Mouse (Mus musculus) neural tube, embryonic 12.5 days (tissue): ENCODE data around the gene Slc51a. TPM values are rescaled to one million over a fixed set of nuclear protein-coding genes. Genes with fewer than 3 reads are reported as not detected.
A peak's percentile ranks its signal among the peaks of the same experiment; 100 is the strongest.

Source experiments
- ATAC-seq: fragments of 200-750 bp; cut with Nextera tagmentation; 2 replicates; pipeline ENCODE4 v1.8.0; 2017; ENCODE audit warnings: low read depth, mild to moderate bottlenecking, moderate TSS enrichment, moderate library complexity; ENCODE audit not compliant: low FRiP score
- H3K27ac ChIP-seq: fragments of 300-500 bp; sonication (generic); 2 replicates; pipeline ENCODE4 v1.5.1; 2016
- H3K27me3 ChIP-seq: fragments of 300-500 bp; sonication (generic); replicated peaks from 2 replicates; pipeline ENCODE4 v1.6.1; 2016; ENCODE audit warnings: mild to moderate bottlenecking
- H3K36me3 ChIP-seq: fragments of 300-500 bp; sonication (generic); 2 replicates; pipeline ENCODE4 v1.6.1; 2016; ENCODE audit warnings: mild to moderate bottlenecking
- H3K4me1 ChIP-seq: fragments of 300-500 bp; sonication (generic); 2 replicates; pipeline ENCODE4 v1.6.1; 2016
- H3K4me2 ChIP-seq: fragments of 300-500 bp; sonication (generic); replicated peaks from 2 replicates; pipeline ENCODE4 v1.6.1; 2016; ENCODE audit warnings: mild to moderate bottlenecking
- H3K4me3 ChIP-seq: fragments of 300-500 bp; sonication (generic); 2 replicates; pipeline ENCODE4 v1.5.1; 2016
- H3K9ac ChIP-seq: fragments of 300-500 bp; sonication (generic); 2 replicates; pipeline ENCODE4 v1.6.1; 2016; ENCODE audit warnings: mild to moderate bottlenecking
- H3K9me3 ChIP-seq: fragments of 300-500 bp; sonication (generic); 2 replicates; pipeline ENCODE4 v1.6.1; 2016; ENCODE audit warnings: mild to moderate bottlenecking
- WGBS: fragments of 180-500 bp; shearing (Covaris S2); methylation state at CpG from one replicate; pipeline ENCODE4 v1.1.7; 2016; 5-methylcytosine and 5-hydroxymethylcytosine counted together
- polyA plus RNA-seq: library from polyadenylated mRNA; unstranded; fragments of >200 nt; fragmentation: Nextera tagmentation; extraction: Ambion mirVana; gene quantifications from 2 replicates; pipeline ENCODE4 v1.2.1, GENCODE M21; 2016

Gene Slc51a
- polyA plus RNA-seq, 1 experiment from 2014 or later, result 0.22 TPM

DNA sequence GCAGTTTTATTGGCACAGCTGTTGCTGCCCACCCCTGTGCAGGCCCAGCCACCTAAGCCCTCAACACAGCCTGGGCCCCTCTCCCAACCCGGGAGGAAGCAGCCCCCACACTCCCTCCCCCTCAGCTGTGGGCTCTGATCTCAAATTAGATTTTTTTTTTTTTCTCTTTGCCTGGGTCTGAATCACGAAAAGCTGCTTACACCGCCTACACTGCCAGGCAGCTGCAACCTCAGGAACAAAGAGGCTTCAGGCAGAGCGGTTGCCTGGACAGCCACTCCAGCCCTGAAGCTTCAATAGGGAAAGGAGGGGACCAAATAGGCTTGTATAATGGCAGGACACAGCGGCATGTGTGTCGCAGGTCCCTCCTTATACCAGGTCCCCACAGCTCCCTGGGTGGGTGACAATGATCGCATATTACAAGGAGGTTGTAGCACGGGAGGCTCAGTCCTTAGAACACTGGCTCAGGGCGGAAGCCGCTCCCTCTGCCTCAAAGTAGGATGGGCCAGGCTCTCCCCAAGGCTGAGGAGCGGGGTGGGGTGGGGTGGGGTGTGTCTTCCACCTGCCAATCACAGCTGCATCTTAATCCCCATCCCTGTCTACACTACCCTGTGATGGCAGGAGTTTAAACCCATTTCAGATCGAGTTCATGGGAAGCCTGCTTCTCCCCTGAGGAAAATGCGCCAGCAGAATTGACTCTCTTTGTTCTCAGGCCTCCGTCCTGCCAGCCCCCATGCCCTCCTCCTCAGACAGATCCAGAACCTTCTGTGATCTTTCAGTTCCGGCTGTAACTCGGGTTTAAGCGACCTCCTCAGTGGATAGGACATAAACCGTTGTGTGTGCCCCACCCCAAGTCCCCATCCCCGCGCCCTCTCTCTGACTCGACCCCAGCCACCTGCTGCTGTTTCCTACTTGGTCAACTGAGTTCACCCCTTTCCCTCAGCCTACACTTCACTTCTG lies 28.6 kb upstream of the Slc51a start:
- 10% methylated on average over 21 of the region's 21 CpGs for WGBS

GRCm38 (mm10) chr16:32513948-32514347 lies 26.3 kb upstream of the Slc51a start:
- Histone ChIP-seq H3K9ac (no peak overlapping the region), H3K27ac (no peak overlapping the region), H3K27me3 (no peaks in the 10 kb centered on the region), H3K9me3 (no peaks in the 10 kb centered on the region), H3K36me3 (no peaks in the 10 kb centered on the region), H3K4me3 (no peak overlapping the region), H3K4me1 (0 out of 2 replicates have a peak, but pooled peaks cover 8% of the 10 kb centered on the region), H3K4me2 (no peak overlapping the region)
- 92% methylated on average over 6 of the region's 6 CpGs for WGBS
- no peak for ATAC-seq

More for the DNA sequence above, 28.6 kb upstream of the Slc51a start:
- peak overlapping the region; percentile 38 for H3K9ac ChIP-seq
- 0 out of 2 replicates have a peak, but pooled peaks cover 8% of the 10 kb centered on the region for H3K4me1 ChIP-seq
- no peak overlapping the region for H3K4me3 ChIP-seq
- ATAC-seq, result peak; percentile 92
- peak overlapping the region; percentile 45 for H3K4me2 ChIP-seq
- H3K27ac ChIP-seq, result peak overlapping the region; percentile 84
- H3K9me3 ChIP-seq, result no peaks in the 10 kb centered on the region
- H3K27me3 ChIP-seq, result no peaks in the 10 kb centered on the region
- no peaks in the 10 kb centered on the region for H3K36me3 ChIP-seq

- 0 out of 2 replicates have a peak, but pooled peaks cover 8% of the 10 kb centered on the region for H3K4me1 ChIP-seq
Observed at GRCm38 (mm10) chr16:32513401-32513800, 25.7 kb upstream of the Slc51a start.

DNA sequence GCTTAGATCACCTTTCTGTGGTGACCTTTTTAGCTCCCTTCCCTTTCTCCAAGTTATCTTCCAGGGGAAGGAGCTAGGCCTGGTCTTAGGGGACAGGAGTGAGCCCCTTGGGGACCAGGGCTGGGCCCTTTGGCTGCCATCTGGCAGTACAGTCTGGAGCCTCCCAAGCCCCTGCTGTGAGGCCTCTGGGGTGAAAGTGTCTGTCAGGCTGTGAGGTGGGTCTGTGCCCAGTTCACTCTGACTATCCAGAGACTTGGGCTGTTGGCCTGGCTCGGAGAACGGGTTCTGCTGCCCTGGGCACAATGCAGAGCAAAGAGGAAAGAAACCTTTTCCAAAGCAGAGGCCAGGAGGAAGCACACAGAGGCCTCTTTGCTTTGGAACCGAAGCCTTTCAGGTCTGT lies 25.2 kb upstream of the Slc51a start:
- Histone ChIP-seq H3K27me3 (no peaks in the 10 kb centered on the region), H3K4me1 (0 out of 2 replicates have a peak, but pooled peaks cover 8% of the 10 kb centered on the region)

More at GRCm38 (mm10) chr16:32513401-32513800, 25.7 kb upstream of the Slc51a start:
- Histone ChIP-seq H3K4me2 (no peak overlapping the region), H3K36me3 (no peaks in the 10 kb centered on the region), H3K27me3 (no peaks in the 10 kb centered on the region), H3K9me3 (no peaks in the 10 kb centered on the region), H3K27ac (no peak overlapping the region), H3K9ac (no peak overlapping the region), H3K4me3 (no peak overlapping the region)
- no peak for ATAC-seq
- 86% methylated on average over 6 of the region's 6 CpGs for WGBS

GRCm38 (mm10) chr16:32511827-32512490 lies 24.3 kb upstream of the Slc51a start:
- Histone ChIP-seq H3K27ac (no peak overlapping the region), H3K36me3 (no peaks in the 10 kb centered on the region), H3K4me2 (no peak overlapping the region), H3K27me3 (no peaks in the 10 kb centered on the region), H3K4me3 (no peak overlapping the region), H3K4me1 (0 out of 2 replicates have a peak, but pooled peaks cover 8% of the 10 kb centered on the region), H3K9ac (no peak overlapping the region), H3K9me3 (no peaks in the 10 kb centered on the region)
- ATAC-seq, result no peak
- 90% methylated on average over 8 of the region's 8 CpGs for WGBS

More for the DNA sequence above, 25.2 kb upstream of the Slc51a start:
- no peaks in the 10 kb centered on the region for H3K9me3 ChIP-seq
- WGBS, result 71% methylated on average over 3 of the region's 3 CpGs
- H3K4me3 ChIP-seq, result no peak overlapping the region
- no peak overlapping the region for H3K27ac ChIP-seq
- ATAC-seq, result no peak
- H3K4me2 ChIP-seq, result no peak overlapping the region
- no peak overlapping the region for H3K9ac ChIP-seq
- H3K36me3 ChIP-seq, result no peaks in the 10 kb centered on the region

GRCm38 (mm10) chr16:32511338-32511734 lies 23.7 kb upstream of the Slc51a start:
- H3K4me1 ChIP-seq, result 0 out of 2 replicates have a peak, but pooled peaks cover 5% of the 10 kb centered on the region
- ATAC-seq, result no peak
- no peaks in the 10 kb centered on the region for H3K36me3 ChIP-seq
- H3K4me2 ChIP-seq, result no peak overlapping the region
- no peaks in the 10 kb centered on the region for H3K9me3 ChIP-seq
- H3K9ac ChIP-seq, result no peak overlapping the region
- no peak overlapping the region for H3K4me3 ChIP-seq
- WGBS, result 79% methylated on average over 3 of the region's 3 CpGs
- H3K27ac ChIP-seq, result no peak overlapping the region
- H3K27me3 ChIP-seq, result no peaks in the 10 kb centered on the region

GRCm38 (mm10) chr16:32510399-32511337 lies 23.0 kb upstream of the Slc51a start:
- Histone ChIP-seq H3K9me3 (no peaks in the 10 kb centered on the region), H3K27ac (no peak overlapping the region), H3K4me3 (no peak overlapping the region), H3K4me2 (no peak overlapping the region), H3K27me3 (no peaks in the 10 kb centered on the region), H3K4me1 (no peaks in the 10 kb centered on the region), H3K9ac (no peak overlapping the region), H3K36me3 (no peaks in the 10 kb centered on the region)
- ATAC-seq, result no peak
- WGBS, result 59% methylated on average over 18 of the region's 18 CpGs

DNA sequence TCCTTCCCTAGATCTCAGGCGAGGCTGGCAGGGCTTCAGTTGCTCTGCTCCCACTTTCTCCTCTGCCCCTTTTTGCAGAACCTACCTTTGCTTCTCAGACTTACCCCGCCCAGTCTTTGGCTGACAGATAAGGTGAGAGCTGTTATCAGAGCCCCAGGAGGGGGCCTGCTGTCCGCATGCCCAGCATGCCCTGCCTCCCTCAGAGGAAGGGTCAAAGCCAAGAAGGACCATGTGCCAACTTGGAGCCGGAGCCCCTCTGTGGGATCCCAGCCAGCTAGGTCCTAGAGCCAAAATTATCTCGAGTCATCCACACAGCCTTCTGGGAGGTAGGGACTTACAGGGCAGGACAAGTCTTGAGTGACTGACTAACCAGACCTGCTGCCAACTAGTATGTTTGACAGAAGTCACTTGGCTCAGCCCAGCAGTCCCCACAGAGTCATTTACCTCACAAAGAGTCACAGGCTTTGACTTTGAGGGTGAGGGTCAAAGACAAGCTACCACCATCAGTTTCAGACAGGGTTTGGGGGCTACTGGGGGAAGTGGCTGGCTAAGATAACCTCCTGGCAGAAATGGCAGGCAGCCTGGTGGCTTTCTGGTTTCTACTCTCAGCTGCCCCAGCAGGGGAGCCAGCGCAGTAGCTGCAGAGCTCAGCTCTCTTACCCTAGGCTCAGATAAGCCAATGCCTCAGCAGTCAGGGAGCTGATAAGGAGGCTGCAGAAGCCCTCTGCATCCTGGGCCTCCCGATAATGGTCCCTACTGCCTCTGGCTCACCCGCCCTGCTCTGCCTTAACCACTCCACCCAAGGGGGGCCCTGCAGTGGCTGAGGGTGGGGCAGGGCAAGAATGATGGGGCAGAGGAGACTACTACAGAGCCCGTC lies 21.6 kb upstream of the Slc51a start:
- Histone ChIP-seq H3K4me2 (no peak overlapping the region), H3K27me3 (no peaks in the 10 kb centered on the region), H3K4me1 (no peaks in the 10 kb centered on the region), H3K9ac (no peak overlapping the region), H3K27ac (no peak overlapping the region), H3K9me3 (no peaks in the 10 kb centered on the region), H3K4me3 (no peak overlapping the region), H3K36me3 (no peaks in the 10 kb centered on the region)
- no peak for ATAC-seq
- WGBS, result 60% methylated on average over 9 of the region's 9 CpGs

DNA sequence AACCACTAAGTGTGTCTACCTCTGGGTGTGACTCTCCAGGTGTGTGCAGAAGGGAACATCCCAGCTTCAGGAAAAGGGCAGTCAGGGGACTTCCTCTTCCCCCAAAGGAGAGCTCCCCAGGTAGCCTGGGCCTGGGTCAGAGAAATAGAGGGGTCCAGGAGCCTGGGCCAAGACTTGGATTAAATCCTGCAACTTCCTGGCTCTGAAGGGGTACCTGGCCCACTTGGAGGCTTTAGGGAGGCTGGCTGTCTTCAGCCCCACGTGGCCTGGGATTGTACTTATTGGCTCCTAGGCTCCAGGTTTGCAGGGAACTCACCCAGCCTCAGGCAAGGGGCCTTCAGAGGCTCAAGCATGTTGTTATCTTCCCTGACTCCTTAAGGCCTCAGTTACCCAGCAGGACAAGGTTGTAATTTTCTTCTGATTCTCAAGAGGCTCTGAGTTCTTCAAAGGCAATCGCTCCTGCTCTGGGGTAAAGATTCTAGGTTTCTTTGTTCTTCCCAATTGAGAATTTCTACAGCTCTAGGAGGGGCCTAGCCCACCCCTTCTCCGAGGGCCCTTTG lies 20.9 kb upstream of the Slc51a start:
- Histone ChIP-seq H3K9me3 (no peaks in the 10 kb centered on the region), H3K4me3 (no peak overlapping the region), H3K36me3 (no peaks in the 10 kb centered on the region), H3K27me3 (peaks cover 3% of the 10 kb centered on the region; the same call in 1 of the 2 replicates), H3K9ac (no peak overlapping the region), H3K4me1 (no peaks in the 10 kb centered on the region), H3K27ac (no peak overlapping the region), H3K4me2 (no peak overlapping the region)
- WGBS, result 25% methylated on average over 3 of the region's 3 CpGs
- no peak for ATAC-seq

GRCm38 (mm10) chr16:32508035-32508434 lies 20.4 kb upstream of the Slc51a start:
- Histone ChIP-seq H3K9me3 (no peaks in the 10 kb centered on the region), H3K36me3 (no peaks in the 10 kb centered on the region), H3K27me3 (peaks cover 3% of the 10 kb centered on the region; the same call in 1 of the 2 replicates), H3K4me2 (no peak overlapping the region), H3K27ac (no peak overlapping the region), H3K4me1 (no peaks in the 10 kb centered on the region), H3K9ac (no peak overlapping the region), H3K4me3 (no peak overlapping the region)
- WGBS, result 88% methylated on average over 5 of the region's 5 CpGs
- ATAC-seq, result no peak
